Mouse (Mus musculus): Measurements from ENCODE around the gene Eprs.

- TF ChIP-seq CTCF (conservative IDR thresholded peaks at IDR 0.05 in 1 of 2, IDR thresholded peaks at IDR 0.05 in 1 of 2; ENCODE audit: low read depth in 2 of 2, low read length in 2 of 2) (no peak), ZMIZ1 (IDR thresholded peaks at IDR 0.05; ENCODE audit: low read depth, low read length) (no peak), ZC3H11A (IDR thresholded peaks at IDR 0.05; ENCODE audit: low read depth, low read length) (no peak), POLR2AphosphoS2 (IDR thresholded peaks at IDR 0.05; ENCODE audit: low read depth, low read length) (no peak), MAX (IDR thresholded peaks at IDR 0.05; ENCODE audit: low read length) (no peak), RAD21 (IDR thresholded peaks at IDR 0.05; ENCODE audit: low read depth, low read length) (no peak), POLR2A (IDR thresholded peaks at IDR 0.05; ENCODE audit: low read depth, low read length) (no peak), UBTF (IDR thresholded peaks at IDR 0.05; ENCODE audit: low read depth, low read length) (no peak), MAZ (IDR thresholded peaks at IDR 0.05; ENCODE audit: low read depth, low read length) (no peak), SIN3A (IDR thresholded peaks at IDR 0.05; ENCODE audit: low read length) (no peak), ETS1 (conservative IDR thresholded peaks at IDR 0.05; ENCODE audit: low read depth, low read length) (no peak)
Measured at GRCm38 (mm10) chr1:185342441-185342840, 20.4 kb upstream of the Eprs start.
